Mouse (Mus musculus) gastrocnemius, postnatal 25 days (tissue): ENCODE measurements around the gene Rplp2. TPM values are rescaled to one million over a fixed set of nuclear protein-coding genes. Genes with fewer than 3 reads are reported as not detected.
"Not testable (repeated sequence)": the region's sequence is repeated elsewhere in the genome, so short reads cannot be mapped to it uniquely, and the experiment has no call there.

ENCODE experiments used
- DNase-seq: peaks from one replicate; pipeline ENCODE4 v3.0.0; 2022
- total RNA-seq, 2 experiments: library from RNA; stranded (reverse); gene quantifications; 1 replicate in 1 of 2; 2 replicates in 1 of 2; pipeline ENCODE4 v1.2.3; 2021

Rplp2 gene
- total RNA-seq, 2 experiments from 2014 or later = 531 to 541 TPM

GRCm38 (mm10) chr7:141446374-141446773 lies 796 bp upstream of the Rplp2 start:
- not testable (repeated sequence) for DNase-seq

- no peak for DNase-seq
Measured at GRCm38 (mm10) chr7:141451928-141452327, 4.8 kb downstream of the Rplp2 start.

DNA sequence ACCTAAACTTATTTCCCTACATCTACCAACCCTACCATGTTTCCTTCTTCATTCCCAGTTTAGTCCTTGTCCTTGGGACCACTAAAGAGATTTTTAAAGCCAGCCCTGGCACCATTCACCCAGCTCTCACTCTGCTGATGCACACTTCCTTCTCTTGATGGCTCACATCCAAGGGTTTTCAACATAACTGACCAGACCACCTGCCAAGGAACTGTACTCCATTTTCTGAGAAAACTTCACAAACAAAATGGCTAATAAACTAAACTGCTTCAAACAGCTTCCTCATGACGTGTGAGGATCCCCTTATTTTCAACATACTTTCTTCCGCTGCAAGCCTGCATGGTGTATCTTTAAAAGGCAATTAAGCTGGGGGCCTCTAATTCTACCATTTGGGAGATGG lies 6.5 kb downstream of the Rplp2 start:
- no peak for DNase-seq

- DNase-seq = peak; percentile 95
Measured at GRCm38 (mm10) chr7:141454967-141455551, 7.9 kb downstream of the Rplp2 start, which contains the start of gene Pnpla2. Gene Pnpla2, plus strand, starts transcription at chr7:141455198.

DNA sequence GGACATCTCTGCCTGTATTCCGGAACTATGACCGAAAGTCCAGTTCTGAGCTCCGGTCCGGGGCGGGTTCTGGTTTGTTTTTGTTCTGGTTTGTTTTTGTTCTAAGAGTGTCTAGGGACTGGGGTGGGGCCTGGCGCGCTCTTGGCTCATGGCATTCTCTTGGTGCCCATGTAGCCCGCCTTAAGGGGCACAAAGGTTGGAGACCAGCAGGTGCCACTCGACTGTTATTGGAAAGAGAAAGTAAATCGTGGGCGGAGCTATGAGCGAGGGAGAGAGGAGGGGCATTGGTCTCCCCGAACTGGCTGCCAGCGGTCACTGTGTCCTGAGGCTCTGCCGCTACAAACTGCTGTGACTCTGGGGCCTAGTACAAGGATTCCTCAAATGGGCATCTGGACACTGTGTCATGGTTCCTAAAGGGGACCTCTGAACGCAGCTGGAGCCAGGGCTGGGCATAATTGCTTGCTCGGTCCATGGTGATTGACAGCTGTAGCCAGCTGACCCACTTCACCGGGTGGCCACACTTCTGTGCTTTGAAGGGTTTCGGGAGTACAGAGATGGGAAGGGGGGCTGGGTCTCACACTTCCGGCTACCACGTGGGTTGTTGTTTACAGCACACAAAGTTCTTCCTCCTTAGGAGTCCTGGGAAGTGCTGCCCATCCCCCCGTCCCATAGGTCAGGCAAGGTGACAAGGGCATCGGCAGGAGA lies 8.6 kb downstream of the Rplp2 start:
- peak; percentile 87 for DNase-seq

GRCm38 (mm10) chr7:141456739-141457138 lies 9.6 kb downstream of the Rplp2 start:
- DNase-seq = peak; percentile 58

DNA sequence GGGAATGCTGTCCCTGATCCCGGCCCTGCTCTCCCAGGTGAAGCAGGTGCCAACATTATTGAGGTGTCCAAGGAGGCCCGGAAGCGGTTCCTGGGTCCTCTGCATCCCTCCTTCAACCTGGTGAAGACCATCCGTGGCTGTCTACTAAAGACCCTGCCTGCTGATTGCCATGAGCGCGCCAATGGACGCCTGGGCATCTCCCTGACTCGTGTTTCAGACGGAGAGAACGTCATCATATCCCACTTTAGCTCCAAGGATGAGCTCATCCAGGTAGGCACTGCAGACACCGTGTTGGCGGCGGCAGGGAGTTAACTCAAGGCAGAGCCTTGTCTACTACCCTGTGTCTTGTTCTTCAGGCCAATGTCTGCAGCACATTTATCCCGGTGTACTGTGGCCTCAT lies 10.1 kb downstream of the Rplp2 start:
- no peak for DNase-seq

DNA sequence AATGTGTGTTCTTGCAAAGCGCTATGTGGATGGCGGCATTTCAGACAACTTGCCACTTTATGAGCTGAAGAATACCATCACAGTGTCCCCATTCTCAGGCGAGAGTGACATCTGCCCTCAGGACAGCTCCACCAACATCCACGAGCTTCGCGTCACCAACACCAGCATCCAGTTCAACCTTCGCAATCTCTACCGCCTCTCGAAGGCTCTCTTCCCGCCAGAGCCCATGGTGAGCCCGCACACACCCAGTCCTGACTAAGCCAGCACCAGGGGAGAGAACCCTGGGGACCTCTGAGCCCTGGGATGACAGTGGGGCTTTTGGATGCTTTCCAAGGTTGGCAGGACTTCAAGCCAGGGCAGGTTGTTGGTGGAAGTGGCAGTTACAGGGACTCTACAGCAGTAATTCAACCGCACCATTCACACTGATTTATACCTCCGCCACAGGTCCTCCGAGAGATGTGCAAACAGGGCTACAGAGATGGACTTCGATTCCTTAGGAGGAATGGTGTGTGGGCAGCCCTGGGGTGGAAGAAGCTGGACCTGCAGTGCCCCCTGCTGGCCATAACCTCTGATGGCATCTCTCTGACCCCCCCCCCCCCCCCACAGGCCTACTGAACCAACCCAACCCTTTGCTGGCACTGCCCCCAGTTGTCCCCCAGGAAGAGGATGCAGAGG lies 11.0 kb downstream of the Rplp2 start:
- no peak for DNase-seq

DNA sequence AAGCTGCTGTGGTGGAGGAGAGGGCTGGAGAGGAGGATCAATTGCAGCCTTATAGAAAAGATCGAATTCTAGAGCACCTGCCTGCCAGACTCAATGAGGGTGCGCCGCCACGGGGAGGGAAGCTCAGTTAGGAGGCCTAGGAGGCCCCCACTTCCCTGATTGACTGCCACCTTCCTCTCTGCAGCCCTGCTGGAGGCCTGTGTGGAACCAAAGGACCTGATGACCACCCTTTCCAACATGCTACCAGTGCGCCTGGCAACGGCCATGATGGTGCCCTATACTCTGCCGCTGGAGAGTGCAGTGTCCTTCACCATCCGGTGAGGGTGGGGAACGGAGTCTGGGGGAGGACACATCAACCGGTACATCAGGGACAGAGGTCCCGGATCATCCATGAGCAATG lies 11.5 kb downstream of the Rplp2 start:
- DNase-seq = no peak

DNA sequence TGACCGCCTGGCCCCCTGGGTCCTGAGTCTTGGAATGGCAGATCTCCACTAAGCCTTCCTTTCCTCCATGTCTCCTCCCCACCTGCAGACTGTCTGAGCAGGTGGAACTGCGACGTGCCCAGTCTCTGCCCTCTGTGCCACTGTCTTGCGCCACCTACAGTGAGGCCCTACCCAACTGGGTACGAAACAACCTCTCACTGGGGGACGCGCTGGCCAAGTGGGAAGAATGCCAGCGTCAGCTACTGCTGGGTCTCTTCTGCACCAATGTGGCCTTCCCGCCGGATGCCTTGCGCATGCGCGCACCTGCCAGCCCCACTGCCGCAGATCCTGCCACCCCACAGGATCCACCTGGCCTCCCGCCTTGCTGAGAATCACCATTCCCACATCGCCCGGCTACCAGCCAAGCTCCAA lies 12.1 kb downstream of the Rplp2 start:
- DNase-seq = no peak

DNA sequence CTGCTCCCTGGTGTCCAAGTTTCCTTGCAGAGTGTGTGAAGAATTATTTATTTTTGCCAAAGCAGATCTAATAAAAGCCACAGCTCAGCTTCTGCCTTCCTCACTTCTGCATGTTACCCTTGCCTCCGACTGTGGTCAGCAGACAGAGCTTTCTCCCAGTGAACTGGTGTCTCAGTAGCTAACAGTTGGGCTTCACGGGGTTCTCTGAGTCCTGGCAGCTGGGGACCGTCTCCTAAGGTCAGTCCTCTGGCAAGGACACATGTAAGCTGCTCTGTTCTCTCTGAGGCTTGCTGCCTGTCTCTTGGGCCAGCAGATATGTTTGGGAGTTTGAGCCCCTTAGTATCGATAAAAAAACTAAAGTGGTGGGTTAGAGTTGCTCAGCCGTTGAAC lies 12.8 kb downstream of the Rplp2 start:
- DNase-seq = no peak

GRCm38 (mm10) chr7:141460391-141461113 lies 13.4 kb downstream of the Rplp2 start, which contains the start of gene Cracr2b:
Gene Cracr2b, plus strand, starts transcription at chr7:141461094.
- no peak for DNase-seq

DNA sequence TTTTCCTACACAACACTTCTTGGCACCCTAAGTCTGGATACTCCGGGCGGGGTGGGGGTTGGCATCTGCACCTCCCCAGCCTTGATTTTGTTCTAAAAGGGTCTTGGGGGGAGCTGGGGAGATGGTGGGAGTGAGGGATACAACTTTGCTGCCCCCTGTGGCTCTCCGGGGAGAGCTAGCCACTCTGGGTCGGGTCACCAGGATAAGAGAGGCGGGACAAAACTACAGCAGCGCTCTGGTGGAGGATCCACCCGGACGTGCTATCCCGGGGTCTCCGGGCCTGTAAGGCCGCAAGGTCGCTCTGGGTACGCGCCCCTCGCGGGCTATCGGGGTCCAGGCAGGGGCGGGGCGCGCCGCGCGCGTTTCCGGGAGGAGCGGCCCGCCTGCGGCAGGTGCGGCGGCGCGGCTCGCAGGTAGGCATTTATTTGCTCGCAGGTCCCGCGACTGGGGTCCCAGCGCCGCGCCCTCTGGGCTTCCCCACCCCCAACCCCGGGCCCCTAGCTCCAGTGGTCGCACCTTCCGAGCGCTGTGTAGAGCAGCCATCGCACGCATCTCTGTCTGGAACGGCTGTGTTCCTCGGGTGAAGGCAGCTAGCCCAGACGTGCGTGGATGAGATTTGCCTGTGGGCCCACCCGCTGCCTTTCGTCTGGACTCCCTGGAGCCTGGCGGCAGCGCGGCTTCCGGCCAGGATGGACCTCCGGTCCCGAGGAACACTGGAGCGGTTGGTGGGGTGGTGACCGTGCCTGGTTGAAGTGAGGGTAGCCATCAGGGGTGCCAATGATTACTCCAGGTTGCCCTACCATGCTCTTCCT lies 14.6 kb downstream of the Rplp2 start:
- DNase-seq = no peak

DNA sequence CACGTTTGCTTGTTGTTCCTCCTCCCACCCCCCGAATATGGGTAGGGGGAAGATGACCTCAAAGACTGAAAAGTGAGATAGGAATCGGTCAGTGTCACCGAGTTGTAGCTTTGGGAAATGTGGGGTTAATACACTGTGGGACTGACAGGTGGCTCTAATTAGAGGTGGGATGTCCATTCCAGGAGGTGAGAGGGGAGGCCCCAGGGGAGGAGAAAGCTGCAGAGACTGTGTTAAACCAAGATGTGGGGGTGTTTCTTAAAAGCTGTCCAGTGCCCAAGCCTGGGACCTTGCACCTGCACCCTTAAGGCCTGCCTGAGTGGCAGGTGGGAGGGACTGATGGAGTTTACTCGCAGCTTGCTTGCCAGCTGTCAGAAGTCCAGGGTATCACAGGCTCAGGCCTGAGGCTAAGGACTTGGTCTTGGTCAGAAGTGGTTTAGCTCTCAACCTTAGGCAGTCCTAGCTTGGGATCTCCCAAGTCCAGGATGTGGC lies 15.2 kb downstream of the Rplp2 start:
- no peak for DNase-seq

DNA sequence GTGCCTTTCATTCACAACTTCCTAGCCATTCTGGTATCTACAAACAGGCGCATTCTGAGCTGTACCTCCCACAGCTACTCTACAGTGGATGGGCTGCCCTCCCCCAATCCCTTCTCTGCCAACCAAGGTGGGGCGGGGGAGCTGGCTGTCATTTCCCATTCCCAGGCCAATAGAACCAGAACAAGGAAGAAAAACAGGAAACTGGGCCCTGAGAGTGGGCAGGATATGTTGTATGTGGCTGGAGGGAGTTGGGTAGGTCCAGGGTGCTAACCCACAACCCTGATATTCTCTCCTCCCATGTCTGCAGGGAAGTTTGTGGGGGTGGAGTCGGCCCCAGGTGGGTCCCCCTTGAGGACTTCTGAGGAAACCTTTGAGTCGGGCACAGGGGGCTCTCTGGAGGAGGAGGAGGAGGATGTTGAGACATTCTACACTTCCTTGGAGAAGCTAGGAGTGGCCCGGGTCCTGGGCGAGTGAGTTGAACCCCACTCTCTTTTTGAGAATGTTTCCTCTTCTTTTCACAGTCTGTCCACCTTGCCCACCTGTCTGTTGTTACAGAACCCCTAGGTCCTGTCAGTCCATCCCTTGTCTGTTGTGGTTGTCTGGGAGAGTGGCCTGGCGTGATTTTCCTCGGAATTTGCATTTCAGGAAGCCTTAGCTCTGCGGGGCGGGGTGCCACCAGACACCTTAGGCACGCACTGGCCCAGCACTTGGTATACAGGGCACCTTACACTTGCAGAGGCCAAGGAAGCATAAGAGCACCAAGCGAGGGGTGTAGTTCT lies 16.8 kb downstream of the Rplp2 start:
- peak; percentile 74 for DNase-seq

- no peak for DNase-seq
Measured at GRCm38 (mm10) chr7:141464603-141465201, 17.5 kb downstream of the Rplp2 start.

DNA sequence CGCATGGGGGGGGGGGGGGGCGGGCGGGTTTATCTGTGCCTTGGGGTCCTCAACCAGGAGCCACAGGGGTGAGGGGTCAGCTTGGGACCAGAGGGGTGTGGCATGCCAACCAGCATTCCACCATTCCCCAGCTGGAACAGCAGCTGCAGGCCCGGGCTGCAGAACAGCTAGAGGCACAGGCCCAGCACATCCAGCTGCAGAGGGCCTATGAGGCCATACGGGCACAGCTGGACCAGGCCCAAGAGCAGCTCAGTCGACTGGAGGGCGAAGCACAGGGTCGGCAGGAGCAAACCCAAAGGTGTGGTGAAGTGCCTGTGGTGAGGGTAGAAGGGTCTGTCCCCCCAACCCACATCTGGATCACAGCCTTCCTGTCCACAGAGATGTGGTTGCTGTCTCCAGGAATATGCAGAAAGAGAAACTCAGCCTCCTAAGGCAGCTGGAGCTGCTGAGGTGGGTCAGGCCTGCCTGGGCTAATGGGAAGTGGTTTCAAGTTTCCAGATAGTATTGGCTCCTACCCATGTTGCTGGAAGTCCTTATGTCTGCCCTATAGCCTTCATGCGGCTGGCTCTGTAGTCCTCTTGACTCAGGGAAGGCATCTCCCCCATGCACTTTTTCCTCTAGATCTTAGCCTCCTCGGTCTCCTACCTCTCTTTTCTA lies 18.3 kb downstream of the Rplp2 start:
- DNase-seq = no peak

GRCm38 (mm10) chr7:141466045-141466394 lies 18.9 kb downstream of the Rplp2 start:
- peak; percentile 51 for DNase-seq

GRCm38 (mm10) chr7:141466607-141467148 lies 19.5 kb downstream of the Rplp2 start:
- DNase-seq = no peak
